Mouse (Mus musculus) heart, adult 18-20 months (tissue): Measurements from ENCODE around the gene Dis3l. TPM values are rescaled to one million over a fixed set of nuclear protein-coding genes. Genes with fewer than 3 reads are reported as not detected.
A peak's percentile ranks its signal among the peaks of the same experiment; 100 is the strongest.

ENCODE experiments used
- DNase-seq, 2 experiments: peaks; one replicate each; pipeline ENCODE4 v3.0.0; 2021 to 2022; ENCODE audit warnings: mixed read lengths in 1 of 2
- long read RNA-seq, 2 experiments: library from polyadenylated mRNA; stranded (forward); transcript quantifications; one replicate each; pipeline ENCODE4 v2.0.0; 2021
- total RNA-seq, 2 experiments: library from RNA; stranded (reverse); gene quantifications; 2 replicates each; pipeline ENCODE4 v1.2.3; 2021

The Dis3l gene
- total RNA-seq, result 10 to 100 TPM; 25.0 to 30.6 TPM
- long read RNA-seq, experiment 1, transcript Dis3l-208 (17 exons, 3,575 nt), result major isoform, 12 of 19 reads
- long read RNA-seq, experiment 1, partial matches to known transcripts, result 4 of 19 reads
- long read RNA-seq, experiment 1, other reads (novel, unspliced or antisense), result 1 of 19 reads
- long read RNA-seq, experiment 2, transcript Dis3l-208 (17 exons, 3,575 nt), result major isoform, 11 of 13 reads
- long read RNA-seq, experiment 2, partial matches to known transcripts, result 0 of 13 reads
- long read RNA-seq, experiment 2, other reads (novel, unspliced or antisense), result 2 of 13 reads

- DNase-seq, result no peak
Measured at GRCm38 (mm10) chr9:64341254-64341566, at the start of gene Dis3l. Dis3l (minus strand) TSS chr9:64341288.

GRCm38 (mm10) chr9:64389576-64390292, 48.6 kb upstream of the Dis3l start:
- DNase-seq, result no peak

- DNase-seq, result no peak
Measured at GRCm38 (mm10) chr9:64386466-64387211, 45.6 kb upstream of the Dis3l start.

- peak; percentile 2 to 16 for DNase-seq
Measured at GRCm38 (mm10) chr9:64385511-64386465, 44.7 kb upstream of the Dis3l start, which contains the start of gene Megf11. Megf11 (plus strand) TSS chr9:64385626.

- DNase-seq, result peak in 1 of 2 experiments; percentile 9
Measured at GRCm38 (mm10) chr9:64383021-64383788, 42.1 kb upstream of the Dis3l start.

GRCm38 (mm10) chr9:64376380-64376779, 35.3 kb upstream of the Dis3l start:
- DNase-seq, result no peak

- DNase-seq, result no peak
Measured at GRCm38 (mm10) chr9:64371305-64371819, 30.3 kb upstream of the Dis3l start.

GRCm38 (mm10) chr9:64369871-64370270, 28.8 kb upstream of the Dis3l start:
- DNase-seq, result no peak

GRCm38 (mm10) chr9:64361231-64361950, 20.3 kb upstream of the Dis3l start:
- DNase-seq, result peak in 1 of 2 experiments; percentile 13

- DNase-seq, result no peak
Measured at GRCm38 (mm10) chr9:64355627-64356026, 14.5 kb upstream of the Dis3l start.

GRCm38 (mm10) chr9:64351191-64351590, 10.1 kb upstream of the Dis3l start:
- DNase-seq, result no peak

GRCm38 (mm10) chr9:64349490-64349889, 8.4 kb upstream of the Dis3l start:
- peak; percentile 29 to 51 for DNase-seq

- peak in 1 of 2 experiments; percentile 34 for DNase-seq
Measured at GRCm38 (mm10) chr9:64347377-64347776, 6.3 kb upstream of the Dis3l start.

- DNase-seq, result no peak
Measured at GRCm38 (mm10) chr9:64345931-64346330, 4.8 kb upstream of the Dis3l start.

- DNase-seq, result no peak
Measured at GRCm38 (mm10) chr9:64343656-64344055, 2.6 kb upstream of the Dis3l start.

- DNase-seq, result no peak
Measured at GRCm38 (mm10) chr9:64341671-64342070, 583 bp upstream of the Dis3l start.

GRCm38 (mm10) chr9:64340351-64341253, 486 bp downstream of the Dis3l start:
- peak; percentile 78 to 86 for DNase-seq

GRCm38 (mm10) chr9:64339361-64339760, 1.7 kb downstream of the Dis3l start:
- peak in 1 of 2 experiments; percentile 14 for DNase-seq

GRCm38 (mm10) chr9:64335825-64336224, 5.3 kb downstream of the Dis3l start:
- no peak for DNase-seq
